Mouse (Mus musculus) left cerebral cortex, postnatal 14 days (tissue): Measurements from ENCODE around the gene Stard7. TPM values are rescaled to one million over a fixed set of nuclear protein-coding genes. Genes with fewer than 3 reads are reported as not detected.

Experiments
- DNase-seq, 2 experiments: peaks; one replicate each; pipeline ENCODE4 v3.0.0; 2021 to 2022; ENCODE audit warnings: low spot score in 2 of 2, mixed read lengths in 1 of 2
- intact Hi-C: fragments of 180-260 bp; cut with DNase I; formaldehyde crosslinking; loops from one replicate; pipeline ENCODE4 v1.15.1; 2025
- total RNA-seq, 2 experiments: library from RNA; stranded (reverse); gene quantifications; 2 replicates each; pipeline ENCODE4 v1.2.3; 2021

Gene Stard7
- total RNA-seq, 2 experiments from 2014 or later, result 156 to 174 TPM

DNA sequence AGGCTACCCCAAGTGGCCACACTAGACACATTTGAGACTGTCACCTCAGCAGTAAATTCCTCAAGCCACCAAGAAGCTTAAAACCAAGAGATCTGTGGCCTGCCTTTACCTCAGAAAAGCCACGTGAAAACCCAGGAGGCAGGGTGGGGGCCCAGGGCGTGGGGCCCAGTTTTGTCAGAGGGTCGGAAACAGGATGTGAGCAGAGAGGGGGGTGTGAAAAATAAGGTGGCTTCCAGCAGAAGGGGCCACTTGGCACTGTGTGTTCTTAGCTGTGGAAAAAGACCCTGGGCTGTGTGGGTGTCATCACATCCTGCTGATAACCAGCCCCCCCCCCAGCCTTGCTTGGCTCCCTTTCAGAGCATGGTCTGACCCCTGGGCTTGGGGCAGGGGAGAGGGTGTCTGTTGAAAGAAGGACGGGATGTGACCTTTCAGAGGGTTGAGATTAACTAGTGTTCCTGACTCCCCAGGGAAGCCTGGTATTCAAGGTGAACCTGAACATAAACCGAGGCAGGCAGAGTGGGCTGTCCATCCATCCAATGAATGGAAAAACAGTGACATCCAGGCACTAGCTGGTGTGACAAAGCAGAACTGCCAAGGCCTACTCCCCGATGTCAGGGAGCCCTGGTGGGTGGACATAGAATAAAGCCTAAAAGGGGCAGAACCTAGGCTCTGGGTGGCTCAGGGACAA is 44.6 kb downstream of the Stard7 start:
- DNase-seq, result no peak
- intact Hi-C loops, result no loop called here

DNA sequence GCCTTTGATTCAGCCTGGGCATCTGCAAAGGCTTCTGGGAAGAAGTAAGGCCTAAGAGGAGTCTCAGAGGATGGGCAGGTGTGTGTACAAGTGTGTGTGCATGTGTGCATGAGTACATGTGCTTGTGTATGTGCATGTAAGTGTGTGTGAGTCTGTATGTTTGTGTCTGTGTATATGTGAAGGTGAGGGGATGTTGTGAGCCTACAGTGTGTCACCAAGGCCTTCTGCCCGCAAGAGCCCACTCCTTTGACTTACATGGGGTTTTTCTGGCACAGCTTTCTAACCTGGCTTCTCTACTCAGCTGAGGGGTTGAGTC is 45.1 kb downstream of the Stard7 start:
- intact Hi-C loops, result no loop called here
- no peak for DNase-seq

DNA sequence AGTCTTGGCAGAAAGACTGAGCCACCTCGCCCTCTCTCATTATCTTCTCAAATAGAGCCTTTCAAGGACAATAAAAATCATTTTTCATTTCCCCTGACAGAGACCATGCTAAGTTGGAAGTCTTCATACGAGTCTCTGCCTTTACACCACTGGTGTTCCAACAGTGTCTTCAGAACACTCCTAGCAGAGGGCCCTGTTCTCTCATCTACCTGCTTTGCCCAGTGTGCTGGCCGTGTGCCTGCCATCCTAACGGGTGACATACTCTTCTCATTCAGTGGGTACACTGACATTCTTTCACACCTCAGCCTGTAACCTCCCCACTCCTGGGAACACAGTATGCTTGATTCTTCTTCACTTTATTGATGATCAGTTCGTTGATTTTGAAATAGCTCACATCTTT is 46.4 kb downstream of the Stard7 start:
- DNase-seq, result no peak
- intact Hi-C loops, result no loop called here

DNA sequence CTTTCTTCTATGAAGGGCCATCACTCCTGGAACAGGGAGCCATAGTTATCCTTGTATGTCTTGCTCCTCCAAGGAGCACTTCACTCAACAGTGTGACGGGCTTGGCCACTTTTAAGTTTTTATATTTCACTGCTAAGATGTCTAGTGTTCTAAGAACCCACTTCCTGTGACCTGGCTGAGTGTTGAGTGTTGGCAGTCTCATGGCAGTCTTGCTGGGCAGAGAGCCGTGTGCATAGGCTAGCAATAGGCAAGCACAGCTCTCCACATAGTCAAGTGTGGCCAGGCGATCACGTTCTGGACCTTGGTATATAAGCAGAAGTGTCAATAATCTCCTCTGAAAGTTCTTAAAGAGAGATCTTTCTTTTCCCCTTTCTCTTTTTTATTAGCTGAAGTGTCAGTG is 48.1 kb downstream of the Stard7 start:
- DNase-seq, result no peak
- intact Hi-C loops, result no loop called here

DNA sequence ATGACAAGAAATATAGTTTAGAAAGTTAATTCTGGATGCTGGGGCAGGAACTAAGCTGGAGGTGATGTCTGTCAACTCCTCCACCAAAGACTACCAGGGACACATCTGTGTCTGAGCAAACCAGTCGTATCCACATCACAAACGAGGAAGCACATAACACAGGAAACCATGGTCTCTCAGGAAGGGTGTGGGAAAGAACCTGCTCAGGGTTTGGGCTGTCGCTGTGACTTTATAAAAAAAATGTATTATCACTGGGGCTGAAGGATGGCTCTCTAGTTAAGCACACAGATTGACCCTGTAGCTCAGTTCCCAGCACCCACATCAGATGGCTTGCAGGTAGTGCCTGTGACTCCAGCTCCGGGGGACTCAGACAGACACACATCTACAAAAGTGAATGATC is 49.1 kb downstream of the Stard7 start:
- DNase-seq, result no peak

DNA sequence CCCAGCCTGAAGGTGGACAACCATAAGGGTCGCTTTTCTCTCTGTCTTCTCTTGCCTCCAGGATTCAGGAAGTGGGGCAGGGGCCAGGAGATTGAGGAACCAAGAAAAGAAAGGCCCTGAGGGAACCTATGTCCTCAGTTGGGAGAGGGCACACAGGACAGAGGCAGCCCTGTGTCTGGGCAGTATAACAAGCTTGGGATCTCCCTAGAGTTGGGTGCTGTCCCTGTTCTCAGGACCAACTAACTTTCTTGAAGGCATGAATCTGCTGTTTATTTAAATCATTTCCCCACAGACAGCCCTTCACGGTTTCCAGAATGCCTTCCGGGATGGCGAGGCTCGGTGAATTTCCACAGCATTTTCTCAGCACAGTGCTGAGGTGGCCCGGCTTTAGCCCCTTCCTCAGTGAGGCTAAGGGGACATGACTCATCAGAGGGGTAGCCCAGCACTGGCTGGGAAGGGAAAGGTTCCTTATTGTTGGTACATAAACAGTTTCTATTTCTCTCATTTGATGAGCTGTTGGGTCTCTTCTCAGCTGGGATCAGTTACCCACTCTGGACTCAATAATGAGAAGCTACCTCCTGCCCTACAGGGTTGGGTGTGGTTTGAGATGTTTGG is 52.8 kb downstream of the Stard7 start:
- no peak for DNase-seq
- intact Hi-C loops, result no loop called here

More for the DNA sequence above, 49.1 kb downstream of the Stard7 start:
- intact Hi-C loops, result no loop called here

DNA sequence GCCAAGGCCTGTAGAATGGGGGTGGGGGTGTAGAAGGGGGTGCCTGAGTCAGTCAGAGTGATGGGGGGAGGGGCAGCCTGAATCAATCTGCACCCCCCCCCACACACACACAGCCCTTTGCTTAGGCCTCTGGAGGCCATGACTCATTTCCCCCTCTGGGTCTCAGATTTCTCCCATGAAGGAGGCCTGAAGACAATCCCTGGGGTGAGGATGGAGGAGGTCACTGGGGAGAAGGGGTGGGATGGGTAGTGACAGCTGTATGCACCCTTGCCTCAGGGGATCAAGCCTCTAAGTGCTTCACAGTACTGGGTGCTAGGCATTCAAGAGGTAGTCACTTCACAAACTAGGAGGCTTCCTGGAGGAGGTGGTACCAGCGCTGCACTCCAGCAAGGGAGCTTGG is 53.6 kb downstream of the Stard7 start:
- no peak for DNase-seq
- intact Hi-C loops, result no loop called here

DNA sequence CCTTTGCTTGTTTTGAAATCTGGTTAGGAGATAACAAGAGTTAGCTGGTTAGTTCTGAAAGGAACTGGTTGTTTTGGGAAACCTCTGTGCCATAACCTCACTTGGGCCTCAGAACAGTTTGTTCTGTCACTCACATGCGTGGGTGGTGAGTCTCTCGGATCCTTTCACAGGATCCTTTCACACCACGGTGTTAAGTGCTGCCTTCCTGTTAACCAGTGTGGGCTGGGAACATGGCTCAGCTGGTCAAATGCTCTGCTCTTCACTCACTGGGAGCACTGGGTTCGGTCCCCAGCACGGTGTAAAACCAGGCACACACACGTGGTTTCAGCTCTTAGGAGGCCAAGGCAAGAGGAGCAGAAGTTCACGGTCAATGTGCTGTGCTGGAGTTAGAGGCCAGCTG is 54.4 kb downstream of the Stard7 start:
- intact Hi-C loops, result no loop called here
- peak in 1 of 2 experiments; percentile 25 for DNase-seq

DNA sequence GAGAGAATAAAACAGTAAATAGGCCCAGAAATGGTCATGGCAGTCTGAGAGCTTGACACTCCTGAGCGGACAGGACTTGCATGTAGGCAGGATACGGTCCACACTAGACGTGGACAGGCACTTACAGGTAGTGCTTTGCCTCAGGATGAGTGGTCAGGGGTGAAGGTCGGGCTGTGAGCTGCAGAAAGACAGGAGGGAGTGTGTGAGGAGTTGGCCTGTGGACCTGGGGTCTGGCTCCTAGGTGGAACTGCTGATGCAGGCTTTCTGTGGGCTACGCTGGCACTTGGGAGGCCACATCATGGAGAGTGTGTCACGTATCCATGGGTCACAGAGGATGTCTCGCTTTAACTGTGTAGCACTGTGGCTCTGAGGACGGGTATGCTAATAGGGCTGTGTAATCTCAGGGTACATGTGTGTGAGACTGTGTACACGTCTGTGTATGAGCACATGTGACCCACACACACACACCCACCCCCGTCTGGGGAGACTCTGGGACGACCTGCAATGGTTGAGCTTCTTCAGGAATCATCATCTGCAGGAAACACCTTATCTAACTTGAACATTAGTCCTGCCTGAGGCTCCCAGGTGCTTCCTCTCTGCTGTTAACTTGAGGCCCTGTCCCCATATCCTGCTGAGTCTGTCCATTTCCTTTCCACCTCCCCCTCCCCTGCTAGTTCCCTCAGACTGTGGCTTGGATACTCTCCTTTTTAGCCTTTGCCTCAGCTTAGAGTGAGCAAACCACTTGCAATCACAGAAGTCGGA is 58.3 kb downstream of the Stard7 start:
- intact Hi-C loops, result no loop called here
- no peak for DNase-seq

DNA sequence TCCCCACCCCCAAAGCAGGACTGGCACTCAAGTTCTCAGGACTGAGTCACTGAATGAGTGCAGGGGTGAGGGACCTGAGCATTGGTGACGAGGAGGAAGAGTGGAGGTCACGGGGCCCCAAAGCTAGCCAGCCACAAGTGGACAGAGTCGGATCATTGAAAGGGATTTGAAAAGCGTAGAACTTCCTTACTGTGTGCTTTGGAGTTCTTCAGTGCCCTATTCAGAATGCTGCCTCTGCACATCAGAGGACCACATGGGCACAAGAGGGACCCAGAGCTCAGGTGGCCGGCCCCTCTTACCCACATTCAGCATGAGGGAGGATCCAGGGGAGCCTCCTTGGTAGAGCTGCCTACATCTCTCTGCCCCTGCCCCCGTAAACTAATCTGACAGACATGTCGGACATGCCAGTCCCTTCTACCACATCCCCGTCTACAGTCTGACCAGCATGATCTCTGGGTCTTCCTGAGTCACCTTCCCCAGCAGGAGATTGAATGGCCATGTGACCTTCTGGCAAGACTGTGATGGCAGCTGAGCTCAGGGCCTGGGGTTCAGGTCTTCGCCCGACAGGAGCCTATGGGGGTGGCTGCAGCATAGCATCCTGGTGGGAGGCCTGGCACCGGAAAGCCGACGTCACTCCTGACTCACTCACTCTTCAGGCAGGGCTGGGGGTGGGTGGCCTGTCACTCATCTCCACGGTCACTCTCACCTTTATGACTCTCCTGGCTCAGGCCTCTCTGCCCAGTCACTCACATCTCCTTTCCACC is 63.0 kb downstream of the Stard7 start:
- intact Hi-C loops, result no loop called here
- no peak for DNase-seq

DNA sequence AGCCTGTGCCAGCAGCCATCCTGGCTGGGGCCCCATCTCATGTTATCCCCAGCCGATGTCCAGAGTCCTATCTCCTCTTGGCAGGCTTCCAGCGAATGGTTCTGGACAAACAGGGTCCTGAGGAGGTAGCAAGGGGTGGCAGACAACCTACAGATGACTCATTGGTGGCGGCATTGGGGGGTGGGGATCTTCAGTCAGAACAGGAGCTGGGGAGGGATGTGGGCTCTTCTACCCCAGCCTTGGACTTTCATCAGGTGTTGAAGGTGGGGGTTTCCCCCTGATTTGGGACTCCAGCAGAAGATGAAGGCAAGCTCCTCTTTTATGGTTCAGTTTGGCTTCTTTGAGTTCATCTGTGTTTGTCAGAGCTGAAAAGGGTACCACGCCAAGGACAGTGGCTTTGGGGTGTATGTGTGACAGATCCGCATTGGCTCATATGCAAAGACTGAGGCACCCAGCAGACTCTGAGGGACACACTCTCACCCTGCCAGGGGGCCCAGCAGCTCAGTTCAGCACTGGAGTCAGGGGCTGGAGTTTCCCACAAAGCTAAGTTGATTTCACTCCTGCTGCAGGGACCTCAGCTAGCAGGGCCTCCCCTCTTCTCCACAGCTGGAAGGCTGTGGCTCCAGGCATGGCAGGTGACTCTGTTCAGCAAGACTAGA is 64.1 kb downstream of the Stard7 start:
- DNase-seq, result no peak
- intact Hi-C loops, result no loop called here

DNA sequence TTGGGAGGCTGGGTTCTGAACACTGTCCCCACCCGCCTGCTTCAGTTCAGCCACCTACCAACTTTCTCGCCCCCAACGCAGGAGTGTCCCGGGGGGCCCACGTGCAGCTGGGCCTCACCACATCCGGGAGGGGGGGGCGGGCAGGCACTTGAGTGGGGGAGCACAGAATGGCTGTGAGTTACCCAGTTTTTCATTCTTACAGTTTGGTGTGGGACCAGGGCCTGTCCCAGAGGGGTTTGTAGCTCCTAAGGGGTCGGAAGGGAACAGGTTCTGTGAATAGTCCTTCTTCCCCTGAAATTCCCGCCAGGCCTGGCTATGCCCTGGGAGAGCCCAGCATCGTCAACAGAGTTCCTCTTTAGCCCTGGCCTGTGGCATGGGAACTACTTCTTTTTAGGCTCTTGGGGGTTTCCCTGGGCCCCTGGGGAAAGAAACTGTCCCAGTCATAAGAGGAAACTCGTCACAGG is 65.1 kb downstream of the Stard7 start:
- intact Hi-C loops, result no loop called here

DNA sequence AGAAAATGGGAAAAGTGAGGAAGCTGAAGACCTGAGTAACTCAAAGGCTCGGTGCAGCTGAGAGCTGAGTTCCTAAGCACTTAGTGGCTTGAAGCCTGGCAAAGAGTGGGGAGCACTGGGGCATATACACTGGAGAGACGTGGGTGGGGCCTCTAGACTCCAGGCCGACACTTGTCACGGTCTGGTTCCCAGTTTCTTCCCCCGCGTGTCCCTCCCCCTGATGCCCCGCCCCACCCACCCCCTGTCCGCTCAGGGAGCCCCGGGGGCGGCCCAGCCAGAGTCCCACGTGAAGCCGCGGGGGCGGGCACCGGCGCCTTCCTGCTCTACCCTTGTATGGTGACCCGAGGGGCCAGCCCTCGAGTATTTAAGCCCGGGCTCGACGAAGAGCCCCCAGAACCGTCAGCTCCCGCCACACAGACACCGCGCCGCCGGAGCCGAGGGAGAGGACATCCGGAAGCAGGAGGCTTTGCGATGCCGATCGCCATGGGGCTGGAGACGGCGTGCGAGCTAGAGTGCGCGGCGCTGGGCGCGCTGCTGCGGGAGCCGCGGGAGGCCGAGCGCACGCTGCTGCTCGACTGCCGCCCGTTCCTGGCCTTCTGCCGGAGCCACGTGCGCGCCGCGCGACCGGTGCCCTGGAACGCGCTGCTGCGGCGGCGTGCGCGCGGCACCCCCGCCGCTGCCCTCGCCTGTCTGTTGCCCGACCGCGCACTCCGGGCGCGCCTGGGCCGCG is 65.9 kb downstream of the Stard7 start, which contains the start of gene Dusp2:
Gene Dusp2 (plus strand): TSS at position 393 of the 730 bp plus-strand sequence.
- intact Hi-C loops, result no loop called here
- DNase-seq, result peak; percentile 65 to 69

More for the DNA sequence above, 65.1 kb downstream of the Stard7 start:
- no peak for DNase-seq

DNA sequence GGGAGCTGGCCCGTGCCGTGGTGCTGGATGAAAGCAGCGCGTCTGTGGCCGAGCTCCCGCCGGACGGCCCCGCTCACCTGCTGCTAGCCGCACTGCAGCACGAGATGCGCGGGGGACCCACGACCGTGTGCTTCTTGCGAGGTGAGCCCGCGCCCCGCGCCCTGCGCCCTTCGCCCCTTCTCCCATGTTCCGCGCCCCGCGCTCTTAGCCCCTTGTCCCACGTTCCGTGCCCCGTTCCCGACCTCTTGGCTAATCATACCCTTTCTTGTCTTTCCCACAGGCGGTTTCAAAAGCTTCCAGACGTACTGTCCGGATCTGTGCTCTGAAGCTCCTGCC is 66.4 kb downstream of the Stard7 start:
- DNase-seq, result no peak
- intact Hi-C loops, result no loop called here

DNA sequence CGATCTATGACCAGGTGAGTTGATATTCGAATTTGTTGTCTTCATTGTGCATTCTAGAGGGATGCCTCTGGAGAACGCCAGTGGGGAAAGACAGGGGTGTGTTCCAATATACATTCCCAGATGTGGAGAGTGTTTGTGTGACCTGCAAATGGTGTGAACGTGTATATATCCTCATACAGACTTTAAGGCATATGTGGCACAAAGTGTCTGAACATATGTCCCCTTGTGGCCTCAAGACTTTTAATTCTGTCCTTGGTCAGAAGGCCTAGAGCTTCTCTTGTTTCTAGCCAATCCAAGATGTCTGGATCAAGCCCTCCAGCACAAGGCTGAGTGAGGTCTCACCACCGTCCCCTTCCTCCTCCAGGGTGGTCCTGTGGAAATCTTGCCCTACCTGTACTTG is 66.9 kb downstream of the Stard7 start:
- intact Hi-C loops, result no loop called here
- no peak for DNase-seq

DNA sequence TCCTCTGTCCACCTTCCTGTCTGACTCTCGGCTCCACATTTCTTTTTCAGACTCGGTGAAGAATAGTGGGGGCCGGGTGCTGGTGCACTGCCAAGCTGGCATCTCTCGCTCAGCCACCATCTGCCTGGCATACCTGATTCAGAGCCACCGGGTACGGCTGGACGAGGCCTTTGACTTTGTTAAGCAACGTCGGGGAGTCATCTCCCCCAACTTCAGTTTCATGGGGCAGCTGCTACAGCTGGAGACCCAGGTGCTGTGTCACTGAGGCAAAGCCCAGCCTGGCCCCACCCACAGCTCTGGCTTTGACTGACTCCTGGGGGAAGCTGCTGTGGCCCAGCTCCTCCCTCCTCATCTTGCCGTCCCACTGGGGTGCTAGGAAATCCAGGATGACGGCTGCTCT is 67.5 kb downstream of the Stard7 start:
- no peak for DNase-seq

DNA sequence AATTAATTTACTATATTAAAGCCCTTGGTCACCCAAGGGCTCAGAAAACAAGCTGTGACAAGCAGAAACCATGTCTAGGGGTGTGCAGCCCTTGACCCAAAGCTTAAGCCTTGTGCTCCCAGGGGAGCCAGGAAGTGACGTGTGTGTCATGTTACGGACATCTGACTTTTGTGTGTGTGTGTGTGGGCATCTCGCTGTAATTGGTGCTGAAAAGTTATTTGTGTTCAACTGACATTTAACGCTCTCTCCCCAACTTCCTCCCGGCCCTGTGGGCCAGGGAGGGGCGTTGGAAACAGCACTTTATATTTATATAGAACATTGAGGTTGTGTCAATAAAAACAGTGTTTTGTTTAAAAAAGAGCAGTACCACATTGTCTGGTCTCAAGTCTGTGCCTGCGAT is 68.0 kb downstream of the Stard7 start:
- intact Hi-C loops, result no loop called here
- no peak for DNase-seq

More for the DNA sequence above, 67.5 kb downstream of the Stard7 start:
- intact Hi-C loops, result no loop called here

DNA sequence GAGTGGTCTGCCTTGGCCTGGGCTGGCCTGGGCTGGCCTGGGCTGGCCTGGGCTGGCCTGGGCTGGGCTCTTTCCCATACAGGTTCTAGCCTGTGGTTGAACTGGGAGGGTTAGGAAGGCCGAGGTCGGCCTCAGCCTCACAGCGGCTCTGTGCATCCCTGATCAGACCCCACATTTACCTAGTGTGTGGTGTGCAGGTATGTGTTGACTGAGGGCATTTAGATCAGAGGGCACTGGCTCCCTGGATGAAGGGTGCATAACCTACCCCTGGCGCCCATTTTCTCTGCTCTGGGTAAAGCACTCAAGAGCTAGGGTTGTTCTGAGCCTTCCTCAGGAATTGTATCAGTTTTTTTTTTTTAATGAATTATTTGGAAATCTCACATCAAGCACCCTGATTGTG is 68.4 kb downstream of the Stard7 start, which contains the start of gene Astl:
Gene Astl (plus strand): TSS at position 224 of the 400 bp plus-strand sequence.
- DNase-seq, result no peak
- intact Hi-C loops, result no loop called here

DNA sequence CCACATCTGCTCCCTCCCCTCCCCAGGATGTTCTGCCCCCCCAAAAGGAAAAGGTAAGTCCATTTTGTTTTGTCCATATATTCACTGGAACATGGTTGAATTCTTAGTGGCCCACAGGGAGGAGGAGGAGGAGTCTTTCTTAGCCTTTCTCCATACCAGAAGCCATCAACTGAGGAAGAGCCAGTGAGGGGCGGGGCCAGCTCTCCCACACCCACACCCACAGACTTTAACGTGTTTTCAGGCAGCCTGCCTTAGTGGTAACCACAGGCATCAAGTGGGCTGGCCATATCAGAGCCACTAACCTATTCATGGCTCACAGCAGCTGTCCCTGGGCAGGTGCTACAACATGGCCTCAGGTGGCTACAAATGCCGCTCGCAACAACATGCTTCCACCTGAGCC is 68.8 kb downstream of the Stard7 start:
- intact Hi-C loops, result no loop called here
- no peak for DNase-seq
